Mouse (Mus musculus) cortical plate, adult 2 months (tissue): Measurements from ENCODE around the gene Cldn5. TPM values are rescaled to one million over a fixed set of nuclear protein-coding genes. Genes with fewer than 3 reads are reported as not detected.

Experiments used
- H3K27ac ChIP-seq: fragments of 200-500 bp; 2 replicates; pipeline ENCODE4 v1.5.1; 2012; ENCODE audit warnings: low read length, control low read depth, inconsistent platforms; ENCODE audit not compliant: insufficient read depth
- H3K4me1 ChIP-seq: fragments of 200-500 bp; 2 replicates; pipeline ENCODE4 v1.6.1; 2011; ENCODE audit warnings: low read length; ENCODE audit not compliant: control insufficient read depth, insufficient read depth
- H3K4me3 ChIP-seq: fragments of 200-500 bp; 2 replicates; pipeline ENCODE4 v1.5.1; 2011; ENCODE audit warnings: mild to moderate bottlenecking, low read length, control low read depth; ENCODE audit not compliant: insufficient read depth
- CTCF ChIP-seq: fragments of 200-500 bp; IDR thresholded peaks from 2 replicates; pipeline ENCODE4 v1.5.1; 2011; ENCODE audit warnings: mild to moderate bottlenecking, control low read depth, low read length; ENCODE audit not compliant: insufficient read depth; ENCODE audit errors: extremely low read depth
- POLR2A ChIP-seq: fragments of 200-500 bp; IDR thresholded peaks from 2 replicates; pipeline ENCODE4 v1.6.1; 2011; ENCODE audit warnings: mild to moderate bottlenecking, low read length, control low read depth; ENCODE audit not compliant: insufficient read depth; ENCODE audit errors: extremely low read depth
- polyA plus RNA-seq: library from polyadenylated mRNA; depleted of rRNA; stranded (reverse); fragments of >200 nt; gene quantifications from 2 replicates; pipeline ENCODE4 v1.2.3, GENCODE M21; 2012; rRNA removed

Cldn5 gene
- polyA plus RNA-seq, 1 experiment = 88.0 TPM

DNA sequence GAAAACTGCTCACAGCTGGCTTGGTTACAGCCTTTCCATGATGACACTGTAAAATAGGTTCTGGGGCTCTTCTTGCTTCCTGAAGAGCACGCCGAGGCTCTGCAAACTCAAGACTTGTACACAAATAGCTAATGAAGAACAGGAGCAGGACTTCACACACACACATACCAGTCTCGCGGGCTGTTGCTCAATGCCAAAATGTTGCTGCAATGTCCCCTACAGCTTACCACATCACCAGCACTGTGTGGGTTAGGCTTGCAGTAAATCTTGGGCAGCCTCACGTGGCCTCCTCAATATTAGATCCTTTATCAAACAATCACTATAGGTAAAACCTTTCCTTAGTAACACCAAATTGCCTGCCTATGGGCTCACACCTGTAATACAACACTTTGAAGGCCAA is 32.4 kb downstream of the Cldn5 start:
- Histone ChIP-seq H3K4me3 (no peak overlapping the region), H3K4me1 (peaks cover 1% of the 10 kb centered on the region; the same call in 1 of the 2 replicates), H3K27ac (no peak overlapping the region)
- no peak for TF ChIP-seq CTCF
- TF ChIP-seq POLR2A = no peak

DNA sequence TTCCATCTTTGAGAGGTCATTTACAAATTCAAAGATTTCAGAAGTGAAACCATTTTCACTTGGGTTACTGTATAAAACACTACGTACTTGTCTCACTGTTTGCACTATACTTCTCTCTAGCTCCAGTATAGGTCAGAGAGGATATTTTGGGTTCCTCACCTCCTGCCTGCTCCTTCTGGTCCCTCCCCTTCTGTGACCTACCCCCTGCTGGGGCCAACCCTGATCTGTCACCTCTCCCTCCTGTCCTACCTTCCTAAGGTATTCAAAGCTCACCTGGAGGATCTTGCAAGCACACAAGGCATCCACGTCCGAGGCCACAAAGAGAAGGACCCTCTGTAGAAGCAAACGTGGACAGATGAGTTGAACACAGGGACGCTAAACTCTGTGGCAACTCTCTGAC is 34.4 kb downstream of the Cldn5 start:
- no peak overlapping the region for H3K27ac ChIP-seq
- H3K4me1 ChIP-seq = peaks cover 1% of the 10 kb centered on the region; the same call in 1 of the 2 replicates
- TF ChIP-seq CTCF (no peak), POLR2A (no peak)
- peak overlapping the region; percentile 83 for H3K4me3 ChIP-seq

DNA sequence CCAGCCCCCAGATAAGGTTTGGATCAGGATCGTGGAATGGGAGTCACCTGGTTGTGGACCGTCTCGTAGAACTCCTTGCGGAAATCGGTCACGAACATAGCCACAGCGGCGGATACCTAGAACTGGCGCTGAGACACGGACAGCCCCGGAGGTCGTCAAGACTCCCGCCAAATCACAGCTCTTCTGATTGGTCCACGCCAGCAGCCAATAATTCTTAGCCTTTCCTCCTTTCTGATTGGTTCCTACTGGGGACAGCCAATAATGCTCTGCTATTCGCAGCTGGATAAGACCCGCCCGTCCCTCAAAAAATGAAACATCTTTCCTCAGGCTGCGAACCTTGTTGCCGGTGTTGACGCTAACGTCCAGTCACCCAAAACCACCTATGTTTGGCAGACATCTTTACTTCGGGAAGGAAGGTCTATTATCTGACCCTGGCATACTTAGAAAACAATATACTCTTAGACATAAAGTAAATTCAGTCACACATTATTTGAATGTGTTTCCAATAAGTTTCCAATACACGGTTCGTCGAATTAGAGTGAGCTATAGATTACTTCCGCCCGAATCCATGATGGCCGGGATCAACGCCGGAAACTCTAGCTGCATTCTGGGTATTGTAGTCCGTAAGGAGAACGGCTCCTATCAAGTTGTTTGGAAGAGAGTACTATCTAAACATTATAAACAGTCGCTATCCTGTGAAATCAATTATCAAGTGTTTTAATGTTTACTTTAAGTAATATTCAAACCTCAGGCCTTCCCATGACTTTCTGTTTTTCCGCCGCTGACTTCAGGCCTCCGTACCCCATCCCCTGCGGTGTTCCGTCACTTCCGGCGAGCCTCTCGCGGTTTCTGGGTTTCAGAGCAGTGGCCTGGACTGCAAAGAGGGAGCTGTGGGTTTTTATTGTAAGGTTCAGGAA is 35.1 kb downstream of the Cldn5 start, which contains the start of the genes Ufd1 and Cdc45:
Gene Ufd1 (plus strand): TSS at position 312 of the 917 bp plus-strand sequence.
Gene Cdc45 (minus strand): TSS at position 520 of the 917 bp plus-strand sequence.
- Histone ChIP-seq H3K4me3 (peak within 1 kb of the TSS; percentile 83), H3K27ac (0 out of 2 replicates have a peak within 1 kb of the TSS, but pooled peaks have one; percentile 26), H3K4me1 (peaks cover 1% of the 10 kb centered on the region; the same call in 1 of the 2 replicates)
- TF ChIP-seq POLR2A (peak; percentile 61), CTCF (no peak)

DNA sequence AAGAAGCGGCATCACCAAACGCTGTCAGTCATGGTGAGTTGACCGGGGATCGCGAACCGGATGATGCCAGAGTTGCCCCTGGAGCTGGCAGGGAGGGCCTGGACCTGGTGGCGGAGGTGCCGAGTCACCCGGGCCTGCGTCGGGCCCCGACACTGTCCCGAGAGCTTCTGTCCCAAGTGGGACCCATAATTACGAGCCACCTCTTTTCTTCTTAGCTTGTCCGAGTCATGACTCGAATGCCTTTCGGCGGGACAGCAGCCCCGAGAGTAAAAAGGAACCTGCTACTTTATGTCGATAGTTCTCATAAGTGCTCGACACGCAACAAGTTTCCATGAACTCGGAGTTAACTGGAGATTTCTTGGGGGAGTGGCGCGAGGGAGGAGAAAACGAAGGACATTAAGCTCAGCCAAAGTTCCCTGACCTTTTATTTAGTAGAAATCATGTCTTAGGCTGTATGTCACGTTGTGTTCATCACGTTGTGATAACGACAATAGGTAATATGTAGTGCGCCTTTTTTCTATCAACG is 35.8 kb downstream of the Cldn5 start:
- TF ChIP-seq CTCF (no peak), POLR2A (no peak)
- Histone ChIP-seq H3K4me1 (peaks cover 1% of the 10 kb centered on the region; the same call in 1 of the 2 replicates), H3K4me3 (peak overlapping the region; percentile 83), H3K27ac (0 out of 2 replicates have a peak overlapping the region, but pooled peaks have one; percentile 26)

DNA sequence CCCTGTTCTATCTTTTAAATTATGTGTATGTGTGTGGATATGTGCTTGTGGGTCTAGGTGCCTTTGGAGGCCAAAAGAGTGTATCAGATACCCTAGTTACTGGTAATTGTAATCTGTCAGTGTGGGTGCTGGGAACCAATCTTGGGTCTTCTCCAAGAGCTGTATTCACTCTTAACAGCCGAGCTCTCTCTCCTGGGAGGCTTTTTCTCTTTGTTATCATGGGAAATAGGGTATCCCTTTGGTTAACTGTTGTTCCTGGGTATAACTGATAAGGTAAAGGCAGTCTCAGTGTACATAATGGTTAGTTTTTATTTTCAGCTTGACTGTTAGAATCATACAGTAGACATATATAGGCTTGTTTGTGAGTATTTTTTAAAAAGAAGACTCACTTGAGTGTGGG is 45.7 kb downstream of the Cldn5 start:
- TF ChIP-seq CTCF (no peak), POLR2A (no peak)
- Histone ChIP-seq H3K27ac (no peak overlapping the region), H3K4me1 (no peaks in the 10 kb centered on the region; the same call in 1 of the 2 replicates), H3K4me3 (no peak overlapping the region)

DNA sequence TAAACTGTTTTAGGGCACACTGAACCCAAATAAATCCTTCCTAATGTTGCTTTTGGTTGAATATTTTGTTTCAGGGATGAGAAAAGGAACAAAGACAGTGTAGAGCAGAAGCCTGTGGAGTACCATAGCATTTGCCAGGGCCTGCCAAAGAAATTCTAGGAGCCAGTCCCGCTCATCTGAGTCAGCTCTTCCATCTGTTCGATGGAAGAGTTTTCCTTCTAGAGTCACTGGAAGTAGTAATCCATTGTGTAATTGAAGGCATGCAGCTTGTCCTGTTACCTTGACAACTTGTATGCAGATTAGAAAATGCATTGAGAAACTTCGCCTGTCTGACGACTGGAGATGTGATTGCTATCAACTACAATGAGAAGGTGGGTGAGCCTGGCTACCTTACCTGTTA is 46.3 kb downstream of the Cldn5 start:
- TF ChIP-seq POLR2A = no peak
- 0 out of 2 replicates have a peak overlapping the region, but pooled peaks have one; percentile 81 for H3K27ac ChIP-seq
- H3K4me3 ChIP-seq = no peak overlapping the region
- no peaks in the 10 kb centered on the region; the same call in 1 of the 2 replicates for H3K4me1 ChIP-seq

Other genes with a start within 250 kb of the Cldn5 start
- gene Tbx1, start 186.2 kb upstream of the Cldn5 start, polyA plus RNA-seq = 2.1 and 3.6 TPM in 2 replicates
- gene Gp1bb, start 154.4 kb upstream of the Cldn5 start, polyA plus RNA-seq = 4.5 and 4.6 TPM in 2 replicates
- 156 and 173 TPM in 2 replicates for gene Gm49601, start 150.4 kb upstream of the Cldn5 start, polyA plus RNA-seq
- 999 TPM in 2 replicates for gene Sept5, start 146.9 kb upstream of the Cldn5 start, polyA plus RNA-seq
- gene Ufd1, start 34.9 kb downstream of the Cldn5 start, polyA plus RNA-seq = 82.7 and 85.3 TPM in 2 replicates
- gene Cdc45, start 35.1 kb downstream of the Cldn5 start, polyA plus RNA-seq = 2.5 and 2.9 TPM in 2 replicates
- 52.8 and 53.3 TPM in 2 replicates for gene 2510002D24Rik, start 59.7 kb downstream of the Cldn5 start, polyA plus RNA-seq
- 0.45 TPM in 1 of 2 replicates, not detected in the other for gene Gm28539, start 59.7 kb downstream of the Cldn5 start, polyA plus RNA-seq
- gene Mrpl40, start 100.0 kb downstream of the Cldn5 start, polyA plus RNA-seq = 24.7 and 26.6 TPM in 2 replicates
- 73.1 and 73.5 TPM in 2 replicates for gene Hira, start 100.2 kb downstream of the Cldn5 start, polyA plus RNA-seq